Mouse (Mus musculus) embryonic fibroblast, embryonic 13.5 days (primary cell): Measurements from ENCODE around the gene Spast.

ENCODE experiments used
- CTCF ChIP-seq: IDR thresholded peaks from 2 replicates; pipeline ENCODE4 v1.5.1; 2011; ENCODE audit warnings: mild to moderate bottlenecking, control low read depth, low read length, moderate library complexity, borderline replicate concordance; ENCODE audit not compliant: insufficient read depth
- POLR2A ChIP-seq: IDR thresholded peaks from 2 replicates; pipeline ENCODE4 v1.6.1; 2011; ENCODE audit warnings: low read depth, mild to moderate bottlenecking, control low read depth, low read length, moderate library complexity

DNA sequence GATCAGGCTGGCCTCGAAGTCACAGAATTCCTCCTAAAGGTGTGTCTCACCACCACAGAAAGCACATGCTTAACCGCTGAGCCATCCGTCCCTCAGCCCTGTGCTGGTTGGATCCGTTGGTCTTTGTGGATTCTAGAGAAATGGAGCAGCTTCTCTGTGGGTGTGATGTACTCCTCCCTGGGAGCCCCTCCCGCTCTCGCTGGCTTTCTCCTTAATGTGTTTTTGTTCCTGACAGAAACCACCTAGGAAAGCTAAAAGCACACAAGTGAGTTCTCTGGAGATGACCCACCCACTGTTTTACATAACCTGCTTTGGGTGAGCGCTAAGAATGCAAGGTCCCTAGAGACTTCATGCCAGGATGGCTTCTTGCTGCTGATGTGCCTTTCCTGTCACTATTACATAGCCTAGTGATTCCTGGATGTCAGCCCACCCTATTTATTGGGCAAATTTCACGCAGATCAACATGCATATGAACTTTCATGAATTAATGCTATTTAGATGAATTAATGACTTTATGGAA, 78.1 kb downstream of the Spast start:
- TF ChIP-seq CTCF (no peak), POLR2A (no peak)
